Mouse (Mus musculus): ENCODE results near the gene Zfyve1.

DNA sequence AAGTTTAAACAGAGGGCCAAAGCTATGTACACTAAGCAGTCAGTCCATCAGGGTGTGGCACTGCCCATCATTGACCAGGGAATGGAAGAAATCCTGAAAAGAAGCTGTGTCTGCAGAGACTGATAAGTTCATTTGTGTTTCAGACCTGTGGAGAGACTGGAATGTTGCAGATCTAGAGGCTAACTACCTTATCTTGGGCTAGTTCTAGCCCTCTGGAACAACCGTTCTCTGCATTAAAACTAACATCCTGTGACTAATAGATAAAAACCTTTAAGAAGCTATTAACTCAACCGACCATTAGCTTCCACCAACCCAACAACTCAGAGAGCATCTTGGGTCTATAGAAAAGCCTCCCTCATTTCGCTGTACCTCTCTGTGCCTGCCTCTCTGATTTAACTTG, 79.4 kb downstream of the Zfyve1 start:
- TF ChIP-seq GATA1 (IDR thresholded peaks at IDR 0.05; ENCODE audit: borderline replicate concordance, low read length) (no peak), FLI1 (IDR thresholded peaks at IDR 0.05; ENCODE audit: low read length) (no peak)
